In genomic region chr10:99106311-99106702, GRCm38 (mm10) we compare ENCODE assay signal across 9 mouse cellular contexts. TPM values are rescaled to one million over a fixed set of nuclear protein-coding genes. Genes with fewer than 3 reads are reported as not detected.
DNase-seq lines count a peak whose midpoint lies in the region; ATAC-seq and TF ChIP-seq lines count a peak whose summit lies in the region.
"Had no signal": no experiment of that assay in that cellular context is flagged by ENCODE, and none has a peak within 500 bp of the region (broad histone marks: within the 10 kb centered on the region; RNA-seq: fewer than 3 reads in every experiment).

No protein-coding gene starts in this region.

- intact Hi-C loops in left cerebral cortex, postnatal 25 days (cut with DNase I) = no loop called here

- H3K4me3 ChIP-seq in layer of hippocampus, adult 2 months = peak overlapping the region; percentile 95
- peak overlapping the region; percentile 89 for H3K4me3 ChIP-seq in embryonic facial prominence, embryonic 12.5 days
- H3K4me3 ChIP-seq in intestine, embryonic 14.5 days (ENCODE audit: low read depth, low read length) = peak overlapping the region; percentile 83
- H3K4me3 ChIP-seq in myocyte = peak overlapping the region; percentile 85

- no peak for ATAC-seq in embryonic facial prominence, embryonic 12.5 days (ENCODE audit: insufficient number of reproducible peaks, insufficient read depth, low FRiP score, low TSS enrichment)
- ATAC-seq in intestine, embryonic 14.5 days (replicated peaks; ENCODE audit: low FRiP score, low TSS enrichment, low read depth) = no peak

- peak overlapping the region; percentile 89 for H3K4me2 ChIP-seq in embryonic facial prominence, embryonic 12.5 days (replicated peaks)
- H3K4me2 ChIP-seq in intestine, embryonic 14.5 days (ENCODE audit: low read length) = peak overlapping the region; percentile 77
- peak overlapping the region; percentile 86 for H3K4me2 ChIP-seq in myocyte (ENCODE audit: low read depth)

- no peak for DNase-seq in layer of hippocampus, adult 2 months (ENCODE audit: low spot score in 2 of 2)
- DNase-seq in layer of hippocampus, postnatal 25 days (ENCODE audit: extremely low spot score in 1 of 2, low spot score in 1 of 2) = no peak
- no peak for DNase-seq in intestine, embryonic 14.5 days (ENCODE audit: low spot score)
- DNase-seq in ovary, postnatal 14 days (ENCODE audit: low spot score) = no peak
- no peak for DNase-seq in left cerebral cortex, postnatal 25 days (ENCODE audit: low spot score in 2 of 2)
- no peak for DNase-seq in embryo, embryonic 10 days (ENCODE audit: low spot score)

- peaks cover 12% of the 10 kb centered on the region; the same call in 1 of the 2 replicates for H3K4me1 ChIP-seq in embryonic facial prominence, embryonic 12.5 days
- peaks cover 12% of the 10 kb centered on the region; the same call in 1 of the 2 replicates for H3K4me1 ChIP-seq in intestine, embryonic 14.5 days (replicated peaks; ENCODE audit: control insufficient read depth, insufficient read depth, low read length)

- H3K27me3 ChIP-seq in embryonic facial prominence, embryonic 12.5 days = no peaks in the 10 kb centered on the region
- no peaks in the 10 kb centered on the region for H3K27me3 ChIP-seq in intestine, embryonic 14.5 days (replicated peaks; ENCODE audit: control insufficient read depth, insufficient read depth, low read length)
- H3K27me3 ChIP-seq in myocyte (ENCODE audit: control insufficient read depth, insufficient read depth, insufficient read length) = no peaks in the 10 kb centered on the region

- no peak for TF ChIP-seq CTCF in layer of hippocampus, adult 2 months (conservative IDR thresholded peaks at IDR 0.05)

- H3K36me3 ChIP-seq in embryonic facial prominence, embryonic 12.5 days = peaks cover 16% of the 10 kb centered on the region
- peaks cover 16% of the 10 kb centered on the region; the same call in 1 of the 2 replicates for H3K36me3 ChIP-seq in intestine, embryonic 14.5 days (ENCODE audit: control insufficient read depth, insufficient read depth, low read length)
- H3K36me3 ChIP-seq in myocyte (ENCODE audit: control insufficient read depth, insufficient read depth) = no peaks in the 10 kb centered on the region

- WGBS in embryonic facial prominence, embryonic 12.5 days = 33% methylated on average over 8 of the region's 8 CpGs
- 34% methylated on average over 8 of the region's 8 CpGs for WGBS in intestine, embryonic 14.5 days

- no peaks in the 10 kb centered on the region for H3K9me3 ChIP-seq in embryonic facial prominence, embryonic 12.5 days
- peaks cover 11% of the 10 kb centered on the region; the same call in 1 of the 2 replicates for H3K9me3 ChIP-seq in intestine, embryonic 14.5 days (ENCODE audit: control insufficient read depth, low read length)

- TF ChIP-seq POLR2A in myocyte (IDR thresholded peaks at IDR 0.05; ENCODE audit: insufficient read length, low read depth) = no peak

- peak overlapping the region; percentile 48 for H3ac ChIP-seq in myocyte (ENCODE audit: control insufficient read depth, insufficient read length)

- peaks cover 7% of the 10 kb centered on the region for H3K79me2 ChIP-seq in myocyte (ENCODE audit: control insufficient read depth, insufficient read depth)

- H3K27ac ChIP-seq in layer of hippocampus, adult 2 months = peak overlapping the region; percentile 97
- peak overlapping the region; percentile 88; the same call in 1 of the 2 replicates for H3K27ac ChIP-seq in embryonic facial prominence, embryonic 12.5 days
- no peak overlapping the region for H3K27ac ChIP-seq in intestine, embryonic 14.5 days (ENCODE audit: low read depth)

- peak overlapping the region; percentile 87; the same call in 1 of the 2 replicates for H3K9ac ChIP-seq in embryonic facial prominence, embryonic 12.5 days
- H3K9ac ChIP-seq in intestine, embryonic 14.5 days (ENCODE audit: low read length) = peak overlapping the region; percentile 87

TF ChIP-seq in myocyte, 11 proteins besides CTCF, POLR2A, EP300 and RAD21:
- TF ChIP-seq MYOG (IDR thresholded peaks at IDR 0.05; ENCODE audit: control insufficient read depth in 1 of 3, insufficient read depth in 1 of 3, insufficient read length in 2 of 3, low read depth in 2 of 3) = no peak
- no peak for TF ChIP-seq MYOD1 (IDR thresholded peaks at IDR 0.05; ENCODE audit: control insufficient read depth in 1 of 3, insufficient read length in 2 of 3, low read depth in 2 of 3)
- no peak for TF ChIP-seq TCF12 (IDR thresholded peaks at IDR 0.05; ENCODE audit: insufficient read depth, poor library complexity, severe bottlenecking)
- TF ChIP-seq TCF3 (IDR thresholded peaks at IDR 0.05; ENCODE audit: insufficient read length, low read depth) = no peak
- TF ChIP-seq REST (IDR thresholded peaks at IDR 0.05; ENCODE audit: insufficient read depth, insufficient read length) = no peak
- TF ChIP-seq SRF (IDR thresholded peaks at IDR 0.05; ENCODE audit: control insufficient read depth, insufficient read length, low read depth) = no peak
- TF ChIP-seq POLR2AphosphoS2 (IDR thresholded peaks at IDR 0.05; ENCODE audit: insufficient read length, low read depth) = no peak
- no peak for TF ChIP-seq USF1 (IDR thresholded peaks at IDR 0.05; ENCODE audit: low read depth)
- no peak for TF ChIP-seq E2F4 (IDR thresholded peaks at IDR 0.05; ENCODE audit: insufficient read depth)
- TF ChIP-seq MAX (IDR thresholded peaks at IDR 0.05; ENCODE audit: low read depth) = no peak
- no peak for TF ChIP-seq CEBPB (IDR thresholded peaks at IDR 0.05; ENCODE audit: insufficient read depth, poor library complexity, severe bottlenecking)

RNA-seq across cellular contexts. Expression of gene Poc1b, which starts 0.5 kb away (rescaled TPM):
- 1 to 10 TPM; 6.0 to 6.1 TPM for total RNA-seq in layer of hippocampus, adult 2 months (2021)
- total RNA-seq in layer of hippocampus, postnatal 25 days (2021) = 1 to 10 TPM; 6.5 to 8.2 TPM
- 19.4 and 21.1 TPM in 2 replicates for polyA plus RNA-seq in embryonic facial prominence, embryonic 12.5 days (2016; fragmentation: Nextera tagmentation; extraction: Ambion mirVana)
- polyA plus RNA-seq in intestine, embryonic 14.5 days (2014; fragmentation: Nextera tagmentation; extraction: Ambion mirVana) = 29.7 and 33.5 TPM in 2 replicates
- 8.0 TPM for polyA plus RNA-seq in myocyte (2012; fragmentation: generic; extraction: Trizol)
- 1 to 10 TPM; 7.8 to 8.3 TPM for total RNA-seq in left cerebral cortex, postnatal 25 days (2021)

RNA-seq across cellular contexts. Expression of gene Galnt4, which starts 1.7 kb away (rescaled TPM):
- 1 to 10 TPM; 3.6 to 3.9 TPM for total RNA-seq in layer of hippocampus, adult 2 months (2021)
- total RNA-seq in layer of hippocampus, postnatal 25 days (2021) = 1 to 10 TPM; 4.0 to 4.6 TPM
- 8.1 and 9.5 TPM in 2 replicates for polyA plus RNA-seq in embryonic facial prominence, embryonic 12.5 days (2016; fragmentation: Nextera tagmentation; extraction: Ambion mirVana)
- 23.9 and 24.2 TPM in 2 replicates for polyA plus RNA-seq in intestine, embryonic 14.5 days (2014; fragmentation: Nextera tagmentation; extraction: Ambion mirVana)
- polyA plus RNA-seq in myocyte (2012; fragmentation: generic; extraction: Trizol) = 4.7 TPM
- total RNA-seq in left cerebral cortex, postnatal 25 days (2021) = 1 to 10 TPM; 3.1 to 3.4 TPM

RNA-seq across cellular contexts. Expression of gene Phxr2, which starts 19.8 kb away (rescaled TPM):
- not detected for total RNA-seq in layer of hippocampus, adult 2 months (2021)
- total RNA-seq in layer of hippocampus, postnatal 25 days (2021) = not detected
- 0.18 TPM in 1 of 2 replicates, not detected in the other for polyA plus RNA-seq in embryonic facial prominence, embryonic 12.5 days (2016; fragmentation: Nextera tagmentation; extraction: Ambion mirVana)
- not detected in 2 replicates for polyA plus RNA-seq in intestine, embryonic 14.5 days (2014; fragmentation: Nextera tagmentation; extraction: Ambion mirVana)
- not detected for polyA plus RNA-seq in myocyte (2012; fragmentation: generic; extraction: Trizol)
- total RNA-seq in left cerebral cortex, postnatal 25 days (2021) = not detected
- polyA plus RNA-seq: urinary bladder, adult 2 months had no signal
